Mouse (Mus musculus) kidney, adult 11 months (tissue): ENCODE measurements at regions not wholly inside any gene's neighbourhood (a gene's known extent, or its start where the extent isn't known, plus 50 kb on each side); places are given as distances from the start of the nearest gene placed in this dataset.

ENCODE experiments used
- DNase-seq: peaks from one replicate; pipeline ENCODE4 v3.0.0; 2022

DNA sequence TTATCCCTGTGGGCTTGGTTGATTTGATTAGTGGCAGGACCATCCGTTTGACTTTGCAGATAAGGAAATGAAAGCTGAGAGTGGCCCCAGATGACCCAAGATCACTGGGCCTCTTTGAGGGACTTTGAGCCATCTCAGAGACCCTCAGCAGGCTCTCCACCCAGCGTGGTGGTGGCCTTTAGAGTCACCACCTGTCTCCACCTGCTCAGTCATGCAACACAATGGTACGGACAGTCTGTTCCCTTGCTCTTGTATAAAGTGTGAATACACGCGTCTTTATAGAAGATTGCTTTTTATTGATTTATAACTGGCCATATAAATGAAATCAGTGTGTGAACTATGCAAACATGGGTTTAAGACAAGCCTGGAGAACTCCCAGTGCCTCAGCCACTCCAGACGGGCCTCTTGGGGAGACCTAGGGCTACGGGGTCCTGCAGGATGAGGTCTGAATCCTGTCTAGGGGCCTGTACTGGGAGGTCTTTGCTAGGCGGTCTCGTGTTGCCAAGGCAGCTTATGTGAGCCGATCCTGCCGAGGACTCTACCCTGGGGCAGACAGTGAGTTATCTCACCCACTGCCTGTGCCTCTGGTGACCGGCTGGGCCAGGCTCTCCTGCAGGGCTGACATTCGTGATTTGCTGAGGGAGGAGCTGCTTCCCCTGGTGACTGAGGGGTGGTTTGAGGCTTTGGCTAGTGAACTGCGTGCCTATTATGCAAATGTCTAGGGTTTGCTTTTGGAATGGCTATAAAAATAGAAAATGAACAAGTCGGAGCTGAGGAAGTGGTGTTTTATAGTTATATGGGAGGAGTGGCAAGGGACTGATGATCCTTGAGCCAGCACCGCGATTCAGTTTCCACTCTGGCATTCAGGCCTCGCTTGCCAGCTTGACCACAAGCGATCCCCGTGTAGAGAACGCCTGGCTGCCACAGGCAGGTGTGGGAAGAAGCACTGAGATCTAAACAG is 176.5 kb downstream of the Fam43a start:
- DNase-seq: peak; percentile 33

GRCm38 (mm10) chr16:30777416-30777815 is 177.9 kb downstream of the Fam43a start:
- no peak for DNase-seq

DNA sequence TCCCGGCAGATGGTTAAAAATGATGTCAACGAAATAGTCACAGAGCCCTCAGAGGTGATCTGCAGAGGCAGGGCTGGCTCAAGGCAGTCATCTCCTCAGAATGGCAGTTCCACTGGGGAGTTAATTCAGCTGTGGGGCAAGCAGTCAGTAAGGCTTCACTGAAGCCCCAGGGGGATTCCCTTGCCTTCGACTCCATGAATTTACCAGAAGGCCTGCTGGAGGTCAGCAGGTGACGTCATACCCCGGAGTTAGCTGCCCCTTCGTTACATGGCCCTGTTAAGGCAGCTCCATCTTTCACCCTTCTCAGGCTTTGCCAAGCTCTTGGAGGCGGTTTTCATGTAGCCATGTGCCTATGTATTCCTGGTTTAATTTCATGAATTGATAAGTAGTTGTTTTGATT is 178.6 kb downstream of the Fam43a start:
- DNase-seq: no peak

DNA sequence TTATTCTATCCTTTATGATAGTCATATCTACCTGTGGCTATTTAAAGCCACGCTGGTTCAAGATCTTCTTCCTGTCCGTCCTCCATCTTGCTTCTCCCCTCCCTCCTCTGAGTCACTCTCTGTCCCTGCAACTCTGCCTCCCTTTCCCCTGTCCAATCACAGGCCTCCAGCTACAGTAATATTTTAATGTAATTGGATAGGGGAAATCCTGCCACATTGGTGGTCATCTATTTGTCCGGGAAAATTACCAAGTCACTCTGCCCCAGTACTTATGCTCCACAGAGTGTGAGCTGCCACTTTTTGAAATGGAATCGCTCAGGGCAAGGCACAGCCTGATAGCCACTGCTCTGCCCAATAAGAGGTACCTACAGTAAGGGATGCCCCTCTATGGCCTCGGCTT is 179.4 kb downstream of the Fam43a start:
- no peak for DNase-seq

GRCm38 (mm10) chr16:30784261-30784660 is 184.7 kb downstream of the Fam43a start:
- no peak for DNase-seq

DNA sequence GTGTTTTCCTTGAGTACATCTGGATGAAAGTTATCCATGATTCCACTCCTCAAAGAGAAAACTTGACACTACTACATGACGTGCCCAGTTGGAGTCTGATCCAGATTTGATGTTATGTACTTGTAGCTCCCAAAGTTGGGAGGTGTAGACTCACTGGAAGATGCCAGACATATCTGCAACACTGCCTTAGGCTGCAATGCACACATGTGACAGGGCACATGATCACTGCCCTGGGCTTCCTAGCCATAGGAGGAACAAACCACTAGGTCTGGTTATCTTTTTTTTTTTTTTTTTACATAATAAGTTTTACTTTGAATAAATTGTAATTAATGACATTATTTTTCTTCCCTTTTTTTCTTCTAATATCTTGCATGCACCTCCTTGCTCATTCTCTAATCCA is 185.4 kb downstream of the Fam43a start:
- DNase-seq: no peak

DNA sequence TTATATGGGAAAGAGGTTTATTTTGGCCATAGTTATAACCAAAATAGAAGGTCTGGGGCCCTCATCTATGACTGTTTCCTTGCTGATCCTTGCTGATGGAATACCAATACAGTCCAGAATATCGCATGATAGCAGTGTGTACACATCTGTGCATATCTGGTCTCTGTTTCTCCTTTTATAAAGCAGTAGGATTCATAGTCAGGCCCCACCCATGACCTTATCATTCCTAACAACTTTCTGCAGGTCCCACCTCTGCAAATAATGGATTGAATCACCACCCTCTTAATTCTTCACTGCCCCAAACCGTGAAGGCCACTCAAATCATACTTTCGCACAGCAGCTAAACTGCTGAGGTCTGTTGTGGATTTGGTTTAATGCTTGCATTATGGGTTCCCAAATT is 186.5 kb downstream of the Fam43a start:
- DNase-seq: no peak

DNA sequence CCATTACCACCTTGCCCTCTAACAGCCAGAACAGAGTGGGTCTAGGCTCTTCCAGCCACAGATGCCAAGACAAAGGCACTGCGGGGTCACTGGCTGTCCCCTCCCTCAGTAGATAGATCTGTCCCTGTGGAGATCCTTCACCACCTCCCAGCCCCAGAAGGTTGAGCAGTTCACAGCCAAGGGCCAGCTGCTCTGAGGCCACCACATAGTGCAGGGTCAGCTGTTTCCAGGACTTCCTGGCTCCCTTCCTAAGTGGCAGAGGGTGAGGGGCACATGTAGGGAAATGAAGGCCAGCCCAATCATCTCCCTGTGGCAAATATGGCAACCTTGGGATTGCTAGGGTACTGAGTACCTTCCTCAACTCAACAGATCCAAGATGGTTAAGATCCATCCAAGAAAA is 187.8 kb downstream of the Fam43a start:
- DNase-seq: no peak

DNA sequence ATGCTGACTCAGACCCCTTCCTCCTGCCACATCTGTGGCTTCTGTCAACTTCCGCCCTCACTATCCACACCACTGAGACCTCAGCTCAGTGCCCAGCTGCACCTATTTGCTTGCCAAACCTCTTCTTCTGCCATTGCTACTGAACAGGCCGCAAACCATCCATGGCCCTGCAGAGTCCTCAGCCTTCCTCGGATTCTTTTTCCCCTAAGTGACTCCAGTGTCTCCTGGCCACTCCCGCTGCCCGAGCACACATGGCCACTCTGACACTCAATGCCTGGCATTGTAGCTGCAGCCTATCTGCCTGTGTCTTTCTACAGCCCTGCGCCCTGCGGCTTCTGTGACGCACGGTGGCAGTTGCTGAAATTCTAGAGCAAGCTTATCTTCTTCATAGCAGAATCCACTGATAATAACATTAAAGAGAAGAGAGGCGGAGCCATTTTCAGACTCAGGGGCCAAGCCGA is 188.8 kb downstream of the Fam43a start:
- DNase-seq: no peak

GRCm38 (mm10) chr16:30788944-30789781 is 189.6 kb downstream of the Fam43a start:
- DNase-seq: no peak

DNA sequence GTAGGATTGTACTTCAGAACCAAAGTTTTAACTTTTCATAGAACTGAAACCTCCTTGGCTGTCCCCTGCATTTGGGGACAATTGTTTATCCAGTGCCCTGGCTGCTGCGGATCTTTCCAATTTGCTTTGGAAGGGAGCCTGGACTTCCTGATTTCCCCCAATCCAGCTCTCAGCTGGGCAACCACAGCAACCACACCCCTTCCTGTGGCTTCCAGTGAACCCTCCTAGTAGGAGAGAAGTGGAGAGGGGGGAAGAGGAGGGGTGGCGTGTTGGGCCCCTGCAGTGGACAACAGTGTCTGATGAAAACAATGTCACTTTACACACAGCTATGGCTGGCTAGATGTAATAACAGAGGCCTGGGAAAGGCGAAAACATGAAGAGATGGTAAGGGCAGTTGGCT is 190.5 kb downstream of the Fam43a start:
- peak; percentile 58 for DNase-seq

- DNase-seq: no peak
Measured at GRCm38 (mm10) chr16:30790551-30791001, 191.1 kb downstream of the Fam43a start.

DNA sequence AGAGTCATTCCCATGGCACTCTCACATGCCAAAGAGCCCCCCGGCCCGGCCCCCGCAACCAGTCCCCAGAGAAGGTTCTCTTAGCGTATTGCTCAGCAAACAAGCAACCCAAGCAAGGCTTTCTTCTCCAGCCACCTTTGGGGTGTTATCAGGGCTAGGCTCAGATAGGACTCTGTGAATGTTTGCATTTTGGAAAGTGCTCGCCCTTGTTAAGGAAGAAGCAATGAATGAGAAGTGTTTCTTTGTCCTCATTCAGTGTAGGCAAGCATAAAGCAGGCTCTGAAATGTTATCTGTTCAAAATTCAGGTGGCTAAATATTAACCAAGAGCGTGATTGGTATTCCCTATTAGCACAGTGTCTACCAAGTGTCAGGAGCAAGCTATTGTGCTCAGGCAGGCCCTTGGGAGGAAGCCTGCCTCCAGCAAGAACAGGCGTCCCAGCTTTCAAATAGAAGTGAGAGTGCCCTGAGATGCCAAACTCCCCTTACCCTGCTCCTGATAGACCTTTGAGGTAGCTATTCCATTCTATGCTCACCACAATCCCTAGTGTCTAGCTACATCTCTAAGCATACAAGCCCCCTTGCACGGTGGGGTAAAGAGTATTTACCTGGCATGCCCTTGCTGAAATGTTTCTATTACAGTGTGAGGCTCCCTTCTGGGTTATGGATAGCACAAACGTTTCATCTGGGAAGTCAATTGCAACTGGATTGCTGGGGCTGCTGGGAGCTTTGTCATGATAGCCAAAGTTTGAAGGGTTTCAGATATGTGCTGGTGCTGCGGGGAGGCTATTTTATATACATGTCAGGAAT is 191.7 kb downstream of the Fam43a start:
- no peak for DNase-seq

GRCm38 (mm10) chr16:30792738-30793377 is 193.3 kb downstream of the Fam43a start:
- no peak for DNase-seq

DNA sequence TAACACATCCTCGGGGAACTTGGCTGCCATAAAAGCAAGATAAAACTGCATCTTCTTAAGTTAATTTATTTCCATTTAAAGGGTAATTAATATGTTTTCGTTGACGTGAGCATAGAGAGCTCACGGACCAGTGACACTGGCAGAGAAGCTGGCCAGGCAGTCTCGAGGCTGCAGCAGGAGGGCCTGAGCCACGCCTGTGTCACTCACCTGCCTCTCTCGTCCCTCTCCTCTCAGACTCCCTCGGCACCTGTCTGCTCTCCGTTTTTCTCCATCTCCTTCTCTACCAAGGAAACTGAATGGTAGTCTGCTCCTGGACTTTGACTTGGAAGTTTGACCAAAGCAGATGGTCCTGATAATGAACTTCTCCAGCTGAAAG is 193.8 kb downstream of the Fam43a start:
- no peak for DNase-seq

DNA sequence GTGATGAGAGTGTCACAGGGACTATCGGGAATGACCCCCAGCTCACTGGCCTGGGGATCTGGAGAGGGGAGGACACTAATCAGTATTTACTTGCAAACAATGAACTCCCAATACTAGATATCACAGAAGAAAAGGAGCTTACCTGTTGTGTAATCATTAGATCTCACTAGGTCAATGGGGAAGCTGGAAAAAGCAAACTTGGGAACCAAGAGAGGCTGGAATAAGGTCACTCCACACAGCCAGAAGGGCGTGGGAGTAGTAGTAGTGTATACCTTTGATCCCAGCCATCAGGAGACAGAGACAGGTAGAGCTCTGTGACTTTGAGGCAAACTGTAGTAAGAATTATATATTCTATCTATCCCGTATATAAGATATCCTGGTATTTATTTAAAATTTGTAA is 194.3 kb downstream of the Fam43a start:
- no peak for DNase-seq

GRCm38 (mm10) chr16:30795501-30795904 is 196.0 kb downstream of the Fam43a start:
- peak; percentile 67 for DNase-seq

DNA sequence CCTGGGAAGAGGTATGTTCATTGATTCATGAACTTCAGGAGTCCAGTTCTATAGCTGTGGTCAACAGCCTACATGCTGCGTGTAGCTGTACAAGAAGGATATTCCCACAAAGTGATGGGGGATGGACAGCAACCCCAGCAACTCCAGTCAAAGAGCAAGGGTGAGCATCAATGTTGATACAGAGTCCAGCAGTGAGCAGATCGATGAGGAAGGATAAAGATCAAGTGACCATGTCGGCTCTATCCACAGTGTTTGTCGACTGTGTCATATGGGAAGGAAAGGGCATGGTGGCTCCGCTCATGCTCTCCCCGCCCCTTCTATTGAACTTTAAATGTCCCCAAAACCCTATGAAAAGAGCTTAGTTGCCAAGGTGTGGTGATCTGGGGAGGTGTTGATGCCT is 196.6 kb downstream of the Fam43a start:
- no peak for DNase-seq

GRCm38 (mm10) chr16:30797006-30797405 is 197.5 kb downstream of the Fam43a start:
- no peak for DNase-seq

DNA sequence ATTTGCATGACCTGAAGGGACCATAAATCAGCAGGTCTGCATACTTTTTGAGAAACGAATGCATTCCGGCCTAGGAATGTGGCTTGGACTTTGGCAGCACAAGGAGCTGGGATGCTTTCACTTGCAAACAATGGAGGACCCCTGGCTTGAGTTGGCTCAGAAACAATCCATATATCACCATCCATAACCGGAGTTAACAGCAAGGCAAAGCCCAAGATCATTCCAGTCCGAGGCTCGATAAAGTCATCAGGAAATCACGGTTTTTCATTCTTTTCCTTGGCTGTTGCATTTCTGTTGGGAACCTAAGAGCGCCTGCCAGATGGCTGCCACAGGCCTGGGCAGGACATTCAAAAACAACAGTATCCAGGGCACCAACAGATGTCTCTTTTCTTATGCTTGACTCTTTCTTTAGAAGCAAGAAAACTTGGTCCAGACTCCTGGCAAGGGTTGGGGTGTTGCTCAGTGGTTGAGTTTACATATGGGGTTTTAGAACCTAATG is 198.5 kb downstream of the Fam43a start:
- DNase-seq: peak; percentile 53

DNA sequence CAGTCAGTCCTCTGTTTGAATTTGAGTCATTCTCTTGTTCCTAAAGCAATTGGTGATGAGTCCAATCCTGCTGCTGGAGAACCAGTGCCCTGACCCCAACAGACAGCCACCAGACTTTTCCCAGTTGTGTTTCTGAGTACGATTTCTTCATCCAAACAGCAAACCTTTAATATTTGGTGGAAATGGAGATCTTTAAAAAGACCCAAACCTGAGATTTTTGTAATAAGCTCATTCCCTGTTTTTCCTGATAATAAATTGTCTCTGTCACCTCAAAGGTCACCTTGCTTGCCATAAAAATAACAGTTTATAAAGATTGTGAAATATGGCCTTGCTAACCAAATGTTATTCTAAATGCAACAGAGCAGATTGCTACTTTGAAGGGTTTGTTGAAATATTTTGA is 199.0 kb downstream of the Fam43a start:
- no peak for DNase-seq
